Mouse (Mus musculus): ENCODE data around the gene Hist1h3i.
A peak's percentile ranks its signal among the peaks of the same experiment; 100 is the strongest.
"Not testable (repeated sequence)": the region's sequence is repeated elsewhere in the genome, so short reads cannot be mapped to it uniquely, and the experiment has no call there.

DNA sequence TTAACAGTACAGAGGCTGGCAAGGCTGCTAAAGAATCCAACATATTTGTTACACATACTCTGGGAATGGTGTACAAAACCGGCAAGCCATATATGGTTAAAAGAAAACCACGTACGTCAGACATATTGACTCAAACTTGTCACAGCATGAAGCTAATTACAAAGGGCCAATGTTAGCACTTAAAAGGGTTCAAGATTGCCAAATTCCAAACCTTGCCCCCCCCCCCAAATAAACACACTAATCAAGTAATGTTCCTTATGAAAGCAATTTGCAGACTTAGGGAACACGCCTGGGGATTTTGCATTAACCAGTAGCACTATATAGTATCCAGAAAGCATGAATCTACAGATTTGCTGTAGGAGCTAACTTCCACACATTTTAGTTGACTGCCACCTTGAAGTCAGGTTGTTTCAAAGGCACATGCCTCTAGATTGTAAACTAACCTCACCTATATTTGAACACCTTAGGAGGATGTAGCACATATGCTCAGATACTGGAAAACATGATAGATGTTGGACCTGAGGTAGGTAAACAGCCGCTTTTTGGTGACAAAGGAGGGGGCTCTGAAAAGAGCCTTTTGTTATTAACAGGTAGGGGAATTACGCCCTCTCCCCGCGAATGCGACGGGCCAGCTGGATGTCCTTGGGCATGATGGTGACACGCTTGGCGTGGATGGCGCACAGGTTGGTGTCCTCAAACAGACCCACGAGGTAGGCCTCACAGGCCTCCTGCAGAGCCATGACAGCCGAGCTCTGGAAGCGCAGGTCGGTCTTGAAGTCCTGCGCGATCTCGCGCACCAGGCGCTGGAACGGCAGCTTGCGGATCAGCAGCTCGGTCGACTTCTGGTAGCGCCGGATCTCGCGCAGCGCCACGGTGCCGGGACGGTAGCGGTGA, 562 bp downstream of the Hist1h3i start:
- TF ChIP-seq CTCF (IDR thresholded peaks at IDR 0.05), result not testable (repeated sequence)
- 0 out of 2 replicates have a peak, but pooled peaks have one; percentile 43 for TF ChIP-seq POLR2A (IDR thresholded peaks at IDR 0.05; ENCODE audit: insufficient read depth, low read depth, low read length)

Measured in heart, adult 2 months (tissue).